Mouse (Mus musculus) mouse embryonic stem cell (cell line): ENCODE data around the gene Nek8.
"Not testable (repeated sequence)": the region's sequence is repeated elsewhere in the genome, so short reads cannot be mapped to it uniquely, and the experiment has no call there.

Experiments
- in situ Hi-C, 2 experiments: fragments of 300-500 bp; cut with MboI; formaldehyde crosslinking; loops; 1 replicate in 1 of 2; 3 replicates in 1 of 2; pipeline ENCODE4 v1.14.3; 2019 to 2020; ENCODE audit warnings: low sequenced_read_pairs in 2 of 2, low pct_unique_long_range_greater_than_20kb in 1 of 2, mixed read lengths in 1 of 2; ENCODE audit not compliant: unreplicated experiment in 1 of 2

Nek8 gene

GRCm38 (mm10) chr11:78159096-78159495 is 17.4 kb downstream of the Nek8 start:
- in situ Hi-C loops = no loop called here

GRCm38 (mm10) chr11:78156156-78156699 is 20.2 kb downstream of the Nek8 start:
- in situ Hi-C loops = no loop called here

- in situ Hi-C loops = no loop called here
Measured at GRCm38 (mm10) chr11:78155674-78156073, 20.8 kb downstream of the Nek8 start.

GRCm38 (mm10) chr11:78153778-78154177 is 22.7 kb downstream of the Nek8 start:
- in situ Hi-C loops = no loop called here

- in situ Hi-C loops = no loop called here
Measured at GRCm38 (mm10) chr11:78152299-78153231, 23.9 kb downstream of the Nek8 start.

GRCm38 (mm10) chr11:78151161-78151560 is 25.3 kb downstream of the Nek8 start:
- in situ Hi-C loops = no loop called here

GRCm38 (mm10) chr11:78146707-78147543 is 29.6 kb downstream of the Nek8 start:
- in situ Hi-C loops = no loop called here

- in situ Hi-C loops = no loop called here
Measured at GRCm38 (mm10) chr11:78146168-78146567, 30.3 kb downstream of the Nek8 start.

- in situ Hi-C loops = no loop called here
Measured at GRCm38 (mm10) chr11:78143520-78143919, 33.0 kb downstream of the Nek8 start.

GRCm38 (mm10) chr11:78140665-78141064 is 35.8 kb downstream of the Nek8 start:
- in situ Hi-C loops = no loop called here

- in situ Hi-C loops = no loop called here
Measured at GRCm38 (mm10) chr11:78138023-78138422, 38.5 kb downstream of the Nek8 start.

GRCm38 (mm10) chr11:78137584-78137983 is 38.9 kb downstream of the Nek8 start:
- in situ Hi-C loops = no loop called here

GRCm38 (mm10) chr11:78136132-78136531 is 40.3 kb downstream of the Nek8 start:
- in situ Hi-C loops = no loop called here

GRCm38 (mm10) chr11:78135314-78135713 is 41.2 kb downstream of the Nek8 start:
- in situ Hi-C loops = not testable (repeated sequence)

GRCm38 (mm10) chr11:78134344-78134743 is 42.1 kb downstream of the Nek8 start:
- in situ Hi-C loops = no loop called here

- in situ Hi-C loops = no loop called here
Measured at GRCm38 (mm10) chr11:78133915-78134314, 42.6 kb downstream of the Nek8 start.

GRCm38 (mm10) chr11:78129458-78129857 is 47.0 kb downstream of the Nek8 start:
- in situ Hi-C loops = no loop called here

GRCm38 (mm10) chr11:78126739-78127138 is 49.7 kb downstream of the Nek8 start:
- in situ Hi-C loops = no loop called here

GRCm38 (mm10) chr11:78125691-78126090 is 50.8 kb downstream of the Nek8 start:
- in situ Hi-C loops = no loop called here
